Mouse (Mus musculus) heart, embryonic 14.5 days (tissue): ENCODE results near the gene Afg3l1. TPM values are rescaled to one million over a fixed set of nuclear protein-coding genes. Genes with fewer than 3 reads are reported as not detected.
"Not testable (repeated sequence)": the region's sequence is repeated elsewhere in the genome, so short reads cannot be mapped to it uniquely, and the experiment has no call there.

Experiments used
- ATAC-seq: fragments of 200-750 bp; cut with Nextera tagmentation; 2 replicates; pipeline ENCODE4 v1.8.0; 2017; ENCODE audit warnings: low read depth, moderate TSS enrichment; ENCODE audit not compliant: insufficient number of reproducible peaks, insufficient read depth, low FRiP score
- H3K27ac ChIP-seq, 2 experiments: fragments of 200-500 bp in 1 of 2; fragments of 300-500 bp in 1 of 2; sonication (generic) in 1 of 2; replicated peaks in 1 of 2; 2 replicates each; pipeline ENCODE4 v1.5.1; 2012 to 2014; ENCODE audit warnings: low read depth in 2 of 2, low read length in 2 of 2, control low read depth in 1 of 2, mild to moderate bottlenecking in 1 of 2, mixed read lengths in 1 of 2; ENCODE audit not compliant: control insufficient read depth in 1 of 2, insufficient read depth in 1 of 2
- H3K27me3 ChIP-seq: fragments of 300-500 bp; sonication (generic); 2 replicates; pipeline ENCODE4 v1.6.1; 2014; ENCODE audit warnings: mild to moderate bottlenecking, low read length, control low read depth; ENCODE audit not compliant: control insufficient read depth, insufficient read depth
- H3K36me3 ChIP-seq: fragments of 300-500 bp; sonication (generic); 2 replicates; pipeline ENCODE4 v1.6.1; 2014; ENCODE audit warnings: mild to moderate bottlenecking, control low read depth, low read length, mixed read lengths; ENCODE audit not compliant: control insufficient read depth, insufficient read depth
- H3K4me1 ChIP-seq, 2 experiments: fragments of 200-500 bp in 1 of 2; fragments of 300-500 bp in 1 of 2; sonication (generic) in 1 of 2; 2 replicates each; pipeline ENCODE4 v1.6.1; 2012 to 2014; ENCODE audit warnings: low read length in 2 of 2, control low read depth in 1 of 2, mixed read lengths in 1 of 2; ENCODE audit not compliant: control insufficient read depth in 2 of 2, insufficient read depth in 2 of 2
- H3K4me2 ChIP-seq: fragments of 300-500 bp; sonication (generic); 2 replicates; pipeline ENCODE4 v1.6.1; 2014; ENCODE audit warnings: mild to moderate bottlenecking, low read length
- H3K4me3 ChIP-seq, 2 experiments: fragments of 200-500 bp in 1 of 2; fragments of 300-500 bp in 1 of 2; sonication (generic) in 1 of 2; 2 replicates each; pipeline ENCODE4 v1.5.1; 2012 to 2014; ENCODE audit warnings: low read length in 2 of 2, mild to moderate bottlenecking in 2 of 2, control low read depth in 1 of 2, low read depth in 1 of 2, moderate library complexity in 1 of 2; ENCODE audit not compliant: control insufficient read depth in 1 of 2, insufficient read depth in 1 of 2
- H3K9ac ChIP-seq: fragments of 300-500 bp; sonication (generic); 2 replicates; pipeline ENCODE4 v1.6.1; 2014; ENCODE audit warnings: mild to moderate bottlenecking, low read length
- H3K9me3 ChIP-seq: fragments of 300-500 bp; sonication (generic); 2 replicates; pipeline ENCODE4 v1.6.1; 2016; ENCODE audit warnings: low read length, control low read depth; ENCODE audit not compliant: control insufficient read depth
- WGBS: fragments of 180-500 bp; shearing (Covaris S2); extraction: QIAGEN DNeasy Blood & Tissue Kit; methylation state at CpG from one replicate; pipeline ENCODE4 v1.1.7; 2014; 5-methylcytosine and 5-hydroxymethylcytosine counted together
- polyA plus RNA-seq: library from polyadenylated mRNA; unstranded; fragments of >200 nt; fragmentation: Nextera tagmentation; extraction: Ambion mirVana; gene quantifications from 2 replicates; pipeline ENCODE4 v1.2.1, GENCODE M21; 2014

Gene Afg3l1
- polyA plus RNA-seq, 1 experiment from 2014 or later: 29.9 TPM

GRCm38 (mm10) chr8:123467476-123467875 lies 10.2 kb upstream of the Afg3l1 start:
- Histone ChIP-seq H3K4me1 (no peaks in the 10 kb centered on the region), H3K9me3 (no peaks in the 10 kb centered on the region), H3K4me2 (no peak overlapping the region), H3K9ac (no peak overlapping the region), H3K36me3 (peaks cover 11% of the 10 kb centered on the region), H3K27me3 (peaks cover 4% of the 10 kb centered on the region; the same call in 1 of the 2 replicates), H3K27ac (no peak overlapping the region), H3K4me3 (no peak overlapping the region)
- WGBS: 64% methylated on average over 3 of the region's 3 CpGs
- ATAC-seq: no peak

GRCm38 (mm10) chr8:123472991-123473390 lies 4.7 kb upstream of the Afg3l1 start:
- H3K4me3 ChIP-seq, H3K9ac ChIP-seq, H3K4me2 ChIP-seq, H3K9me3 ChIP-seq, ATAC-seq, H3K4me1 ChIP-seq, H3K27ac ChIP-seq, H3K36me3 ChIP-seq, H3K27me3 ChIP-seq: not testable (repeated sequence)
- 57% methylated on average over 6 of the region's 6 CpGs for WGBS

GRCm38 (mm10) chr8:123474549-123474948 lies 3.2 kb upstream of the Afg3l1 start:
- H3K4me1 ChIP-seq: peaks cover 9 to 15% of the 10 kb centered on the region in 2 experiments
- not testable (repeated sequence) for H3K36me3 ChIP-seq, H3K4me3 ChIP-seq, H3K27me3 ChIP-seq, H3K4me2 ChIP-seq, ATAC-seq, H3K27ac ChIP-seq, H3K9ac ChIP-seq, H3K9me3 ChIP-seq
- WGBS: 37% methylated on average over 5 of the region's 5 CpGs

GRCm38 (mm10) chr8:123476911-123477736 lies 579 bp upstream of the Afg3l1 start:
- peak; percentile 20; the same call in 1 of the 2 replicates for ATAC-seq
- H3K9me3 ChIP-seq: no peaks in the 10 kb centered on the region

GRCm38 (mm10) chr8:123478456-123479218 lies 934 bp downstream of the Afg3l1 start:
- Histone ChIP-seq H3K27ac (peak overlapping the region in 1 of 2 experiments; percentile 95; a peak in 2 of 4 replicates), H3K4me2 (peak overlapping the region; percentile 96), H3K9ac (peak overlapping the region; percentile 81), H3K27me3 (no peaks in the 10 kb centered on the region), H3K4me3 (peak overlapping the region; percentile 79 to 90), H3K4me1 (peaks cover 9 to 15% of the 10 kb centered on the region in 2 experiments), H3K9me3 (no peaks in the 10 kb centered on the region), H3K36me3 (peaks cover 38% of the 10 kb centered on the region)
- WGBS: 37% methylated on average over 16 of the region's 16 CpGs
- no peak for ATAC-seq

More at GRCm38 (mm10) chr8:123476911-123477736, 579 bp upstream of the Afg3l1 start:
- Histone ChIP-seq H3K4me2 (peak overlapping the region; percentile 96), H3K36me3 (peaks cover 23% of the 10 kb centered on the region), H3K4me3 (peak overlapping the region; percentile 79 to 90), H3K27me3 (no peaks in the 10 kb centered on the region), H3K9ac (peak overlapping the region; percentile 81), H3K27ac (peak overlapping the region; percentile 95; a peak in 3 of 4 replicates), H3K4me1 (peaks cover 9 to 15% of the 10 kb centered on the region in 2 experiments)
- WGBS: 7% methylated on average over 34 of the region's 34 CpGs

GRCm38 (mm10) chr8:123482627-123483026 lies 4.9 kb downstream of the Afg3l1 start:
- no peaks in the 10 kb centered on the region for H3K9me3 ChIP-seq
- H3K4me2 ChIP-seq: no peak overlapping the region
- H3K4me1 ChIP-seq: peaks cover 5 to 11% of the 10 kb centered on the region in 2 experiments
- no peak overlapping the region for H3K4me3 ChIP-seq
- 87% methylated on average over 7 of the region's 7 CpGs for WGBS
- no peak for ATAC-seq
- H3K27me3 ChIP-seq: no peaks in the 10 kb centered on the region
- H3K36me3 ChIP-seq: peaks cover 78% of the 10 kb centered on the region
- no peak overlapping the region for H3K9ac ChIP-seq
- no peak overlapping the region for H3K27ac ChIP-seq

GRCm38 (mm10) chr8:123491280-123492075 lies 13.8 kb downstream of the Afg3l1 start:
- no peak for ATAC-seq

More at GRCm38 (mm10) chr8:123491280-123492075, 13.8 kb downstream of the Afg3l1 start:
- Histone ChIP-seq H3K27me3 (no peaks in the 10 kb centered on the region), H3K27ac (no peak overlapping the region), H3K4me1 (no peaks in the 10 kb centered on the region), H3K4me3 (no peak overlapping the region), H3K4me2 (no peak overlapping the region), H3K9ac (no peak overlapping the region), H3K36me3 (peaks cover 97% of the 10 kb centered on the region), H3K9me3 (no peaks in the 10 kb centered on the region)
- WGBS: 89% methylated on average over 15 of the region's 15 CpGs
